Mouse (Mus musculus): ENCODE results near the gene Akr1b7.
"Not testable (repeated sequence)": the region's sequence is repeated elsewhere in the genome, so short reads cannot be mapped to it uniquely, and the experiment has no call there.

The Akr1b7 gene

GRCm38 (mm10) chr6:34412023-34412422, at the start of gene Akr1b7:
Gene Akr1b7, plus strand, starts transcription at chr6:34412334.
- no peak for DNase-seq (ENCODE audit: low read depth)

- peak; percentile 56 for DNase-seq (ENCODE audit: low read depth)
These were observed 47.7 kb upstream of the Akr1b7 start for GRCm38 (mm10) chr6:34364217-34365136.

GRCm38 (mm10) chr6:34367998-34368397, 44.1 kb upstream of the Akr1b7 start:
- DNase-seq (ENCODE audit: low read depth) = no peak

- no peak for DNase-seq (ENCODE audit: low read depth)
These were observed 42.1 kb upstream of the Akr1b7 start for GRCm38 (mm10) chr6:34370081-34370480.

GRCm38 (mm10) chr6:34371700-34372351, 40.3 kb upstream of the Akr1b7 start:
- DNase-seq (ENCODE audit: low read depth) = peak; percentile 91

- no peak for DNase-seq (ENCODE audit: low read depth)
These were observed 38.3 kb upstream of the Akr1b7 start for GRCm38 (mm10) chr6:34373841-34374240.

- not testable (repeated sequence) for DNase-seq (ENCODE audit: low read depth)
These were observed 36.2 kb upstream of the Akr1b7 start for GRCm38 (mm10) chr6:34375888-34376287.

GRCm38 (mm10) chr6:34383401-34383800, 28.7 kb upstream of the Akr1b7 start:
- no peak for DNase-seq (ENCODE audit: low read depth)

- DNase-seq (ENCODE audit: low read depth) = peak; percentile 67
These were observed 27.9 kb upstream of the Akr1b7 start, which contains the start of gene Akr1b10 for GRCm38 (mm10) chr6:34384110-34384661. Gene Akr1b10, plus strand, starts transcription at chr6:34384218.

GRCm38 (mm10) chr6:34384701-34385370, 27.3 kb upstream of the Akr1b7 start:
- DNase-seq (ENCODE audit: low read depth) = peak; percentile 32

GRCm38 (mm10) chr6:34388420-34389156, 23.5 kb upstream of the Akr1b7 start:
- DNase-seq (ENCODE audit: low read depth) = no peak

- no peak for DNase-seq (ENCODE audit: low read depth)
These were observed 16.2 kb upstream of the Akr1b7 start for GRCm38 (mm10) chr6:34395897-34396296.

- no peak for DNase-seq (ENCODE audit: low read depth)
These were observed 13.7 kb upstream of the Akr1b7 start for GRCm38 (mm10) chr6:34398431-34398830.

- DNase-seq (ENCODE audit: low read depth) = no peak
These were observed 12.4 kb upstream of the Akr1b7 start for GRCm38 (mm10) chr6:34399606-34400220.

- no peak for DNase-seq (ENCODE audit: low read depth)
These were observed 11.4 kb upstream of the Akr1b7 start for GRCm38 (mm10) chr6:34400696-34401095.

- DNase-seq (ENCODE audit: low read depth) = no peak
These were observed 5.4 kb upstream of the Akr1b7 start for GRCm38 (mm10) chr6:34406746-34407145.

GRCm38 (mm10) chr6:34407403-34407802, 4.7 kb upstream of the Akr1b7 start:
- no peak for DNase-seq (ENCODE audit: low read depth)

GRCm38 (mm10) chr6:34412688-34413087, 554 bp downstream of the Akr1b7 start:
- DNase-seq (ENCODE audit: low read depth) = no peak

- not testable (repeated sequence) for DNase-seq (ENCODE audit: low read depth)
These were observed 1.3 kb downstream of the Akr1b7 start for GRCm38 (mm10) chr6:34413386-34413785.

- DNase-seq (ENCODE audit: low read depth) = no peak
These were observed 4.4 kb downstream of the Akr1b7 start for GRCm38 (mm10) chr6:34416521-34416920.

- DNase-seq (ENCODE audit: low read depth) = no peak
These were observed 6.9 kb downstream of the Akr1b7 start for GRCm38 (mm10) chr6:34419071-34419470.
